Mouse (Mus musculus) frontal cortex, postnatal 10 days (tissue): ENCODE measurements around the gene Sap25.

Experiments
- DNase-seq, 2 experiments: peaks; one replicate each; pipeline ENCODE4 v3.0.0; 2022; ENCODE audit warnings: low spot score in 2 of 2, mixed read lengths in 1 of 2

Sap25 gene

GRCm38 (mm10) chr5:137660064-137660688 lies 19.0 kb downstream of the Sap25 start:
- no peak for DNase-seq

DNA sequence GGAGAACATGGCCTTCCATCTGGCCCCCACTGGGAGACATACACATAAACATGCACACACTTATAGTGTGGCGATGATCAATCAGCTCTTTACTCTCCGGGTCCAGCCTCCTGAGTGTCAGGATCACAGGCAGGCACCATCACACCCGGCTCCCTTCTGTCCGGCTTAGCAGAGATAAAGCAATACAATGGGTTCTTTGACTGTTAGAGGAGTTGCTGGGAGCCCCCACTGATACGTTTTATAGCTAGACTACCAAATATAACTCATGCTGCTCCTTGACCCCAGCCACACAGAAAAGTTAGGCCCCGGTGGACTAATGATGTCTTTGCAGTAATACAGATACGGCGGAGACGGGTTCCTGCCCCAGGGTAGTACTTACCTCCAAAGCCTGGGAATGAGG lies 21.9 kb downstream of the Sap25 start:
- DNase-seq: no peak

DNA sequence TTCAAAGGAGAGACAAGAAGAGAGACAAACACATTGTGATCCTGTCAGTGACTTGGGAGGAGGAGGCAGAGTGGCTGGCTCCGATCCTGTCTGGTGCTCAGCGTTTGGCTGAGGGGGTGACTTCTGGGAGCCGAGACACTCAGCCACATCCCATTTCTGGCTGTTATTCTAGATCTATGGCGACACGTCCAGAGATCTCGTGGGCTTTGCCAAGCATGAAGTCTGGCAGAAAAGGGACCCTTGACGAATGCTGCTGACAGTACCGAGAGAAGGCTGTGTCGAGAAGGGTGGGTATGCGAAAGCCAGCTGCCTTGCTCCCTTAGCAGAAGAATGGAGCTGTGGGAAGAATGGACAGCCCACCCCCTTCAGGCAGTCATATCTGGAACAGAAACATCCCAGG lies 27.8 kb downstream of the Sap25 start:
- DNase-seq: no peak

DNA sequence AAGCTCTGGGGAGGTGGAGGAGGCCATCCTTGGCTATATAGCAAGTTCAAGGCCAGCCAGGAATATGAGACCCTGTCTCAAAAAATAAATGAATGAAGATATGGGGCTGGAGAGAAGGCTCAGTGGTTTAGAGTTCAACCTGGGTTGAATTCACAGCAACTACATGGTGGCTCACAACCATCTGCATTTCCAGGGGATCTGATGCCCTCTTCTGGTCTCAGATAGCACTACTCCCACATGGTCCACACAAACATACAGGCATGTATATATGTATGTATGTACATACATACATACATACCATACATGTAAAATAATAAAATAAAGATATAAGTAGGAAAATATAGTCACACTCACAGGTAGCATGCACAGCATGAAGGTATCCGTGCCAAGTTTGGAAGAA lies 29.1 kb downstream of the Sap25 start:
- no peak for DNase-seq

GRCm38 (mm10) chr5:137671443-137672240 lies 30.5 kb downstream of the Sap25 start:
- no peak for DNase-seq

DNA sequence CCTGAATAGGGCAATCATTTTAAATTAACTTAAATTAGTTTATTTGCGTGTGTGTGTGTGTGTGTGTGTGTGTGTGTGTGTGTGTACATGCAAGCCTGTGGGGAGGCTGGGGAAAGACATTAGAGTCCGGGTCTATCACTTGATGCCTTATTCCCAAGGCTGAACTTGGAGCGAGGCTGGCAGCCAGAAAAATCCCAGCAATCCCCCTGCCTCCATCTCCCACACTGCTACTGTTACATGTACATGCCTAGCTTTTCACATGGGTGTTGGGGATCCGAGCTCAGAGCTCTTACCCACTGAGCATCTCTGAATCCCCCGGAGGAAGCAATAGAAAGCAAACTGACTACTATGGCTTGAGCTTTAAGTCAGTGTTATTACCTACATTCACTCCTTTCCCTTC lies 31.2 kb downstream of the Sap25 start:
- DNase-seq: no peak

- DNase-seq: no peak
These were observed 31.9 kb downstream of the Sap25 start for GRCm38 (mm10) chr5:137673015-137673414.

- no peak for DNase-seq
These were observed 33.7 kb downstream of the Sap25 start for GRCm38 (mm10) chr5:137674786-137675185.

DNA sequence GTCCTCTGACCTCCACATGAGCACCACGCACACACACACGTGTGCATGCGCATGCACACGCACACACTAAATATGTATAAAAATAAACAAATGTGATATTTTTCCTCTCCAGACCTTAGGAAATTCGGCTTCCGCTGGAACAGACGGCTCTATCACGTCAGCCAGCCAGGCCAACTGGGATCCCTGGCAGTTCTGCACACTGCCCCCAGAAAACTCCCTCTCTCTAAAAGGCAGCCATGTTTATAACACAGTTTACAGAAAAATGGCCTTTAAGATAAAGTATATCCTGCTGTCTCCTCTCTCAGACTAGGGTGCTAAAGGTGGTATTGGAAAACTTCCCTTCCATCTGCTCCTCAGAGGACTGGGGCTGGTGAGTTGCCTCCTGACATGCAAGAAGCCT lies 36.7 kb downstream of the Sap25 start:
- DNase-seq: no peak

- no peak for DNase-seq
These were observed 37.6 kb downstream of the Sap25 start for GRCm38 (mm10) chr5:137678736-137679135.

DNA sequence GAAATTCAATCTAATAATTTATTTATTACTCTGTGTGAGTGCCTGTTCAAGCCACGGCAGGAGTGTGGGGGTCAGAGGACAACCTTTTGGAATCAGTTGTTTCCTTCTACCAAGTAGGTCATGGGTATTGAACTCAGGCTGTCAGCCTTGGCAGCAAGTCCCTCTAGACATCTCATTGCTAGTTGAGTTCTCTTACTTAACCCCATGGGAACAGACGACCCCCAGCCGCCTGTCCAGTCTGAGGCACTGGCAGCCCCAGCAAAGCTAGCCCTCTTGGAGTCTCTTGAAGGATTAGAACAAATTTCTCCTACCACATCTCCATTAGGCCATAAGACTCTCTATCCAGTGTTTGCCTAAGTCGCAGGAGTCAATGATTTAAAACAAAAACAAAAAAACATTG lies 38.6 kb downstream of the Sap25 start:
- no peak for DNase-seq

DNA sequence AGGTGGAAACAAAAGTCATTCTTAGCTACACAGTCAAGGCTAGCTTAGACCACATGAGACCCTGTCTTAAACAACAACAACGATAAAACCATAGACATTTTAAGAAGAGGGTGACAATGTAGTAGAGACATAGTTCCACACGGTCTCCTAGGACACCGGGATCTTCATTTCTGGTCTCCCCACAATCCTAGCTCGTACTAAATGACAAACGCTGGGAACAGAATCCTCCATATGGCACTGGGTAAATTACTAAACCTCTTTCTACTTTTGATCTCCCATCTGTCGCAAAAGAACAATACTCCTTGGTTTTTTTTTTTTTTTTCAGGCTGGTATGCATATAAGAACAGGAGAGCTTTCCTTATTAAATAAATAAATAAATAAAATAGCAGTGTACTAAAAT lies 41.4 kb downstream of the Sap25 start:
- DNase-seq: no peak

DNA sequence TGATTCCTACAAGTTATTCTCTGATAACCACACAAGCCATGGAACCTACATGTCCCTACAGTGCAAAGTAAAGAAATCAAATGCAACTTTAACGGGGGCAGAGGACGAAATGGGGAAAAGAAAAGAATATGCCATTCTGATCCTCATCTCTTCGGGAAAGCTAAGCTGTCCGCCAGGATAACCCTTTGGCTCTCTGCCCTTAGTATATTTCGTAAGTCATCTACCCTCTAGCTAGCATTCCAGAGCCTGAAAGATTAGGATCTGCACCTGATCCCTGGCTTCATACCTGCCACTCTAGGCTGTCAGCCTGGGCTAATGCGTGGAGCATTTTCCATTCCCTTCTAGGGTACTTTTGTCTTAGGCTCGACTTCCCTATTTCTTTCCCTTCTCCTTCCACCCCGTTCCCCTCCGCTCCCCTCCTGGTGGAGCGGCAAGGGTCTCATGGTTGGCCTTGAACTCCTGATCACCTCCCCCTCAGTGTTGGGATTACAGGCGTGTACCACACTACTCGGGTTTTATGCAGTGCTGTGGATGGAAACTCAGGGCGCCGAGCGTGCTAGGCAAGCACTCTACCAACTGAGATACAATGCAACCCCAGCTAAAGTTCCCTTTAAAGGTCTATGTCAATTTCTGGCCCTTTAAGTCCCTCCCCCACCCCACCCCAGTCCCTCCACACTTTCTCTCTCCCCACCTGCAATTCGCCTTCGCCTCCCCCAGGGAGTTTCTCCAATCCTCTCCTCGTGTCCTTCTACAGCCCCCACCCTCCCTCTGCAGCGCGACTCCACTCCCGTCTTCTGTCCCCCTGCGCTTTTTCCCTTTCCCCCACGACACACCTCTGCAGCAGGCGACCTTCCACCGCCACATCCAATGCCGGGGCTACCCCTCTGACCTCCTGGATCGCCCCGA lies 42.5 kb downstream of the Sap25 start:
- peak; percentile 31 to 32 for DNase-seq

DNA sequence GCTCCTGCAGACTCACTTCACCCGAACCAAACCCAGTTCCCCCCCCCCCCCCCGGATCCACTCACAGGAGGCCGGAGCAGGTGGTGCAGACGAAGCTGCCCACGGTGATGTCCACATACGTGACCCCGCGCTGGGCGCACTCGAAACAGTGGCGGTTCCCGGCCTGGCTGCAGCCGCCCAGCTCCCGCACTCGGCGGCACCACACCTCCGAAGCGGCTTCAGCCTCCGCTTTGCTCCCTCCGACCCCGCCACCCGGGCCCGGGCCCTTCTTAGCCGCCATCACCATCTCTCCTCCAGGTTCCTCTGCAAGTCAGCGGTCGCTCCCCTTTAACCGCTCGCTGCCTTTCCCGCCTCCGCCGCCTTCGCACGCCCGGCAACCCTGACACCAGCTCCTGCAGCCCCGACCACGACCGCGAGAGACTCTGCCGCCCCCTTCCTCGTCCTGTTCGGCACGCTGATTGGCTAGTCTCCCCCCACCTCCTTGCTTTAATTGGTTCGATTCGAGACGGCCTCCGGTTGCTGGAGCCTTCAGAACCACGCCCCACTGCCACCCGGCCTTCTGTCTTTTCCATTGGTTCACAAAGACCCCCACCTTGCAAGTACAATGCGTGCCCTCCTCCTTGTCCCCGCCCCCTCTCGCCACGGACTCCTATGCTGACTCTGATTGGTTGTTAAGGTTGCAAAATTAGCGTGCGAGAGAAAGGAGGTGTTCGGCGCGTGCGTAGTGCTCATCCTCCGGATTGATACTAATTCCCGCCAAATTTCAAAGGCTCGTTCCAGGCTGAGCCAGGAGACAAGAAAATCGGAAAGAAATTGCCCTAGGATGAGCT lies 43.4 kb downstream of the Sap25 start, which contains the start of gene Agfg2:
Gene Agfg2, minus strand, starts transcription at position 433 of the 830 bp plus-strand sequence.
- DNase-seq: peak; percentile 99 to 100

DNA sequence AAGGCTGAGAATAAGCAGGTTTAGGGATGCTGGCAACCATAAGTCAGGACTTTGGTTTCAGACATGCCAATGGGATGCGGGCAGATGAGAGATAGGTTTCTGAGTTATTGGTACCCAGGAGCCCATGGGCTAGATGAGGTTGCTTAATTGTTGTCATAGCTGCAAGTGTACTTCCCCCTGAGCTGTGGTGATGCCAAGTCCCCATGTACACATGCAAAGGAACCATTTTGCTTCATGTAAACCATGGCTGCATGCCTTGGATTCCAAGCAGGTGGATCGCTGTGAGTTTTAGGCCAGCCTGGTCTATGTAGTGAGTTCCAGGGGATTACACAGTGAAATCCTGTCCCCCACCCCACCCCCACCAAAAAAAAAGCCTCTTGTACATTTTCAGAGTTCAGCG lies 44.5 kb downstream of the Sap25 start:
- no peak for DNase-seq

DNA sequence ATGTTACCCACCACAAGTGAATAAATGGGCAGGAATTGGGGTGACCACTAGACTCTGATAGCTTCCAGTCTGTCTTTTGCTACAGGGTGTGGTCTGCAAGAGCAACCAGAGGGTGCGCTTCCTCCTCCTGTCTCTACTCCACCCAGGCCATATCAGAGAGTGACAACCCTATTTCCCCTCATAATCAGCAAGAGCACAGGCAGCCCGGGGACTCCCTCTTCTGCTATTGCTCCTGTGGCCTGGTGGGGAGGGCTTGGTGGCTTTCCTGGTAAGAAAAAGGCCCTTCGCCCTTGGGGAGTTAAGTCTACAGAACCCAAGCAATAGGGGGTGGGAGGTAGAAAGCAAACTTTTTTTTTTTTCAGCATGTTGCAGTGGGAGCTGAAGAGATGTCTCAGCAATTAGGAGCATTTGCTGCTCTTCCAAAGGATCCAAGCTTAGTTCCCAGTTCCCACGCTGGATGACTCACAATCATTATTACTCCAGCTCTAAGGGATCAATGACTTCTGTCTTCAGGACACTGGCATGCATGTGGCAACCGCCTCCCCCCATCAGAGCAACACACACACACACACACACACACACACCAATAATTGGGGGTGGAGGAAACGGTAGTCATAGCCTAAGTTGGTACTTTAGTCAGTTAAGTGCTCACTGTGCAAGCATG lies 45.1 kb downstream of the Sap25 start:
- no peak for DNase-seq

- no peak for DNase-seq
These were observed 48.8 kb downstream of the Sap25 start for GRCm38 (mm10) chr5:137689974-137690373.

DNA sequence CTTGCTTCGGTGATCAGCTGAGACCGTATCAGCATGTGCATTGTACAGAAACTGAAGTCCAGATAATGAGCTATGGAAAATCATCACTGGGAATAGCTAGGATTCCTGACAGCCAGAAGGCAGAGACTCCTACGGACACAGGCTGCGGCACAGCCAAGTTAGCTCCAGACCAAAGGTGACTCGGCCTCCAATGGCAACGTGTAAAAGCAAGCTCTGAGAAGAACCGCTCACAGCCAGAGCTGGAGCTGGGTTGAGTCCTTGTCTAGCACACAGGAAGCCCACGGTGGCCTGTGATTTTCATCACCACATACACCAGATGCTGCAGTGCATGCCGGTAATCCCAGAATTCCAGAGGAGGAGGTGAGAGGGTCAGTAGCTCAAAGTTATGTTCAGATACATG lies 49.4 kb downstream of the Sap25 start:
- no peak for DNase-seq

- DNase-seq: no peak
These were observed 50.7 kb downstream of the Sap25 start for GRCm38 (mm10) chr5:137691881-137692280.
